Mouse (Mus musculus) stomach, postnatal 0 days (tissue): ENCODE data around the gene Mcl1. TPM values are rescaled to one million over a fixed set of nuclear protein-coding genes. Genes with fewer than 3 reads are reported as not detected.

Experiments
- ATAC-seq: fragments of 200-750 bp; cut with Nextera tagmentation; 2 replicates; pipeline ENCODE4 v1.8.0; 2017; ENCODE audit not compliant: low FRiP score, low TSS enrichment
- DNase-seq: peaks from one replicate; pipeline ENCODE4 v3.0.0-alpha.2; 2016; ENCODE audit warnings: low spot score
- H3K27ac ChIP-seq: fragments of 300-500 bp; sonication (generic); replicated peaks from 2 replicates; pipeline ENCODE4 v1.5.1; 2014; ENCODE audit warnings: mild to moderate bottlenecking, control low read depth
- H3K27me3 ChIP-seq: fragments of 300-500 bp; sonication (generic); 2 replicates; pipeline ENCODE4 v1.6.1; 2014; ENCODE audit warnings: low read length; ENCODE audit not compliant: control insufficient read depth, insufficient read depth
- H3K36me3 ChIP-seq: fragments of 300-500 bp; sonication (generic); 2 replicates; pipeline ENCODE4 v1.6.1; 2014; ENCODE audit warnings: low read length, mixed read lengths; ENCODE audit not compliant: control insufficient read depth, insufficient read depth
- H3K4me1 ChIP-seq: fragments of 300-500 bp; sonication (generic); replicated peaks from 2 replicates; pipeline ENCODE4 v1.6.1; 2014; ENCODE audit warnings: antibody characterized with exemption; ENCODE audit not compliant: control insufficient read depth, insufficient read depth
- H3K4me2 ChIP-seq: fragments of 300-500 bp; sonication (generic); replicated peaks from 2 replicates; pipeline ENCODE4 v1.6.1; 2014; ENCODE audit warnings: low read depth, mild to moderate bottlenecking, control low read depth, moderate library complexity
- H3K4me3 ChIP-seq: fragments of 300-500 bp; sonication (generic); 2 replicates; pipeline ENCODE4 v1.5.1; 2014; ENCODE audit warnings: low read depth, low read length, control low read depth
- H3K9ac ChIP-seq: fragments of 300-500 bp; sonication (generic); 2 replicates; pipeline ENCODE4 v1.6.1; 2014; ENCODE audit warnings: mild to moderate bottlenecking, low read length, control low read depth, mixed read lengths
- H3K9me3 ChIP-seq: fragments of 300-500 bp; sonication (generic); 2 replicates; pipeline ENCODE4 v1.6.1; 2016; ENCODE audit warnings: low read length; ENCODE audit not compliant: control insufficient read depth
- CTCF ChIP-seq: IDR thresholded peaks from 2 replicates; pipeline ENCODE4 v1.5.1; 2016; ENCODE audit warnings: antibody characterized with exemption, low read depth, mild to moderate bottlenecking, moderate library complexity
- EP300 ChIP-seq: optimal IDR thresholded peaks from 2 replicates; pipeline ENCODE3; 2016; ENCODE audit warnings: antibody characterized with exemption
- WGBS: fragments of 180-500 bp; shearing (Covaris S2); extraction: QIAGEN DNeasy Blood & Tissue Kit; methylation state at CpG from one replicate; pipeline ENCODE4 v1.1.7; 2014; 5-methylcytosine and 5-hydroxymethylcytosine counted together
- polyA plus RNA-seq: library from polyadenylated mRNA; unstranded; fragments of >200 nt; fragmentation: Nextera tagmentation; extraction: Ambion mirVana; gene quantifications from 2 replicates; pipeline ENCODE4 v1.2.1, GENCODE M21; 2015

Gene Mcl1
- polyA plus RNA-seq, 1 experiment from 2014 or later: 59.2 TPM

- Histone ChIP-seq H3K9me3 (no peaks in the 10 kb centered on the region), H3K9ac (no peak overlapping the region), H3K4me3 (no peak overlapping the region), H3K4me1 (no peaks in the 10 kb centered on the region), H3K27me3 (no peaks in the 10 kb centered on the region), H3K4me2 (no peak overlapping the region), H3K36me3 (peaks cover 36% of the 10 kb centered on the region), H3K27ac (no peak overlapping the region)
- ATAC-seq (no peak), DNase-seq (no peak)
- WGBS: 59% methylated on average over 6 of the region's 6 CpGs
- no peak for TF ChIP-seq CTCF
- no peak for TF ChIP-seq EP300
Measured at GRCm38 (mm10) chr3:95631304-95631703, 27.3 kb upstream of the Mcl1 start.

- WGBS: 66% methylated on average over 12 of the region's 12 CpGs
- H3K4me2 ChIP-seq: no peak overlapping the region
- no peak overlapping the region for H3K9ac ChIP-seq
- no peaks in the 10 kb centered on the region for H3K9me3 ChIP-seq
- peaks cover 34% of the 10 kb centered on the region for H3K36me3 ChIP-seq
- H3K27ac ChIP-seq: peak overlapping the region; percentile 18; the same call in 1 of the 2 replicates
- TF ChIP-seq EP300 (no peak), CTCF (peak; percentile 80)
- H3K4me3 ChIP-seq: no peak overlapping the region
- no peaks in the 10 kb centered on the region for H3K4me1 ChIP-seq
- no peak for ATAC-seq
- no peak for DNase-seq
- H3K27me3 ChIP-seq: no peaks in the 10 kb centered on the region
Measured at GRCm38 (mm10) chr3:95632648-95633588, 25.7 kb upstream of the Mcl1 start.

GRCm38 (mm10) chr3:95635636-95636035 is 23.0 kb upstream of the Mcl1 start:
- peaks cover 21% of the 10 kb centered on the region for H3K36me3 ChIP-seq
- H3K4me1 ChIP-seq: no peaks in the 10 kb centered on the region
- DNase-seq: no peak
- no peak overlapping the region for H3K27ac ChIP-seq
- no peaks in the 10 kb centered on the region for H3K9me3 ChIP-seq
- TF ChIP-seq EP300 (no peak), CTCF (no peak)
- H3K27me3 ChIP-seq: no peaks in the 10 kb centered on the region
- no peak overlapping the region for H3K4me2 ChIP-seq
- WGBS: 50% methylated on average over 4 of the region's 4 CpGs
- ATAC-seq: no peak; the same call in 1 of the 2 replicates
- no peak overlapping the region for H3K9ac ChIP-seq
- no peak overlapping the region for H3K4me3 ChIP-seq

- Histone ChIP-seq H3K9ac (no peak overlapping the region), H3K4me2 (no peak overlapping the region), H3K27ac (no peak overlapping the region), H3K27me3 (no peaks in the 10 kb centered on the region), H3K4me3 (no peak overlapping the region), H3K9me3 (no peaks in the 10 kb centered on the region), H3K36me3 (peaks cover 21% of the 10 kb centered on the region), H3K4me1 (no peaks in the 10 kb centered on the region)
- DNase-seq (no peak), ATAC-seq (no peak)
- 52% methylated on average over 4 of the region's 4 CpGs for WGBS
- no peak for TF ChIP-seq EP300
- TF ChIP-seq CTCF: no peak
Measured at GRCm38 (mm10) chr3:95636072-95636471, 22.5 kb upstream of the Mcl1 start.

GRCm38 (mm10) chr3:95639694-95640093 is 18.9 kb upstream of the Mcl1 start:
- DNase-seq: no peak
- no peaks in the 10 kb centered on the region for H3K9me3 ChIP-seq
- no peak overlapping the region for H3K9ac ChIP-seq
- H3K36me3 ChIP-seq: peaks cover 9% of the 10 kb centered on the region
- H3K4me1 ChIP-seq: no peaks in the 10 kb centered on the region
- no peak overlapping the region for H3K27ac ChIP-seq
- TF ChIP-seq EP300 (no peak), CTCF (peak; percentile 46)
- no peak overlapping the region for H3K4me2 ChIP-seq
- H3K4me3 ChIP-seq: no peak overlapping the region
- ATAC-seq: no peak
- WGBS: 79% methylated on average over 1 of the region's 1 CpGs
- no peaks in the 10 kb centered on the region for H3K27me3 ChIP-seq

- TF ChIP-seq EP300 (no peak), CTCF (no peak)
- Histone ChIP-seq H3K4me2 (no peak overlapping the region), H3K27me3 (no peaks in the 10 kb centered on the region), H3K4me3 (no peak overlapping the region), H3K27ac (no peak overlapping the region), H3K9me3 (no peaks in the 10 kb centered on the region), H3K4me1 (no peaks in the 10 kb centered on the region), H3K36me3 (0 out of 2 replicates have a peak, but pooled peaks cover 1% of the 10 kb centered on the region), H3K9ac (no peak overlapping the region)
- ATAC-seq: no peak
- no peak for DNase-seq
- WGBS: 72% methylated on average over 7 of the region's 7 CpGs
Measured at GRCm38 (mm10) chr3:95643097-95643496, 15.5 kb upstream of the Mcl1 start.
